Comparison of ENCODE assay signal across 9 mouse cellular contexts in genomic region chr9:77912246-77912645, GRCm38 (mm10). TPM values are rescaled to one million over a fixed set of nuclear protein-coding genes. Genes with fewer than 3 reads are reported as not detected.
DNase-seq lines count a peak whose midpoint lies in the region; ATAC-seq and TF ChIP-seq lines count a peak whose summit lies in the region.
"Had no signal": no experiment of that assay in that cellular context is flagged by ENCODE, and none has a peak within 500 bp of the region (broad histone marks: within the 10 kb centered on the region; RNA-seq: fewer than 3 reads in every experiment).

No protein-coding gene starts in this region.

- H3K79me2 ChIP-seq in myocyte (ENCODE audit: control insufficient read depth, insufficient read depth): peaks cover 16% of the 10 kb centered on the region

- TF ChIP-seq POLR2A in myocyte (IDR thresholded peaks at IDR 0.05; ENCODE audit: insufficient read length, low read depth): no peak

- H3K27me3 ChIP-seq in heart, embryonic 13.5 days (replicated peaks): no peaks in the 10 kb centered on the region
- no peaks in the 10 kb centered on the region for H3K27me3 ChIP-seq in midbrain, embryonic 11.5 days (ENCODE audit: control insufficient read depth, insufficient read depth, low read length)
- no peaks in the 10 kb centered on the region for H3K27me3 ChIP-seq in midbrain, embryonic 14.5 days (ENCODE audit: control insufficient read depth, insufficient read depth, low read length)
- H3K27me3 ChIP-seq in intestine, embryonic 15.5 days (replicated peaks): no peaks in the 10 kb centered on the region
- no peaks in the 10 kb centered on the region for H3K27me3 ChIP-seq in myocyte (ENCODE audit: control insufficient read depth, insufficient read depth, insufficient read length)
- H3K27me3 ChIP-seq in hindbrain, embryonic 16.5 days (replicated peaks; ENCODE audit: control insufficient read depth, insufficient read depth, low read length): no peaks in the 10 kb centered on the region

- no peak for ATAC-seq in heart, embryonic 13.5 days (ENCODE audit: extremely low read depth, insufficient number of reproducible peaks, low FRiP score, low TSS enrichment)
- ATAC-seq in midbrain, embryonic 11.5 days (ENCODE audit: low FRiP score): no peak
- ATAC-seq in midbrain, embryonic 14.5 days (ENCODE audit: low FRiP score, low TSS enrichment): no peak
- no peak for ATAC-seq in intestine, embryonic 15.5 days
- no peak for ATAC-seq in hindbrain, embryonic 16.5 days

- H3K4me3 ChIP-seq in heart, embryonic 13.5 days: peak overlapping the region; percentile 61; the same call in 1 of the 2 replicates
- H3K4me3 ChIP-seq in midbrain, embryonic 11.5 days (ENCODE audit: low read depth, low read length): no peak overlapping the region
- no peak overlapping the region for H3K4me3 ChIP-seq in midbrain, embryonic 14.5 days (replicated peaks; ENCODE audit: low read depth, low read length)
- H3K4me3 ChIP-seq in intestine, embryonic 15.5 days (replicated peaks): no peak overlapping the region
- peak overlapping the region; percentile 47 for H3K4me3 ChIP-seq in myocyte
- no peak overlapping the region for H3K4me3 ChIP-seq in hindbrain, embryonic 16.5 days (ENCODE audit: low read length)

- no peak overlapping the region for H3ac ChIP-seq in myocyte (ENCODE audit: control insufficient read depth, insufficient read length)

- no peak for DNase-seq in heart, adult 18-20 months
- peak; percentile 72 for DNase-seq in midbrain, embryonic 11.5 days (ENCODE audit: low spot score, missing footprints)
- DNase-seq in midbrain, embryonic 14.5 days: no peak
- DNase-seq in gastrocnemius, adult 18-20 months (ENCODE audit: low spot score): no peak
- DNase-seq: cerebellum, postnatal 36 days had no signal

- H3K9ac ChIP-seq in heart, embryonic 13.5 days: no peak overlapping the region
- H3K9ac ChIP-seq in midbrain, embryonic 11.5 days (ENCODE audit: low read length): no peak overlapping the region
- H3K9ac ChIP-seq in midbrain, embryonic 14.5 days (replicated peaks; ENCODE audit: low read length): no peak overlapping the region
- H3K9ac ChIP-seq in intestine, embryonic 15.5 days: no peak overlapping the region
- no peak overlapping the region for H3K9ac ChIP-seq in hindbrain, embryonic 16.5 days (ENCODE audit: low read depth, low read length)

- no peaks in the 10 kb centered on the region for H3K36me3 ChIP-seq in heart, embryonic 13.5 days
- no peaks in the 10 kb centered on the region for H3K36me3 ChIP-seq in midbrain, embryonic 11.5 days (ENCODE audit: control insufficient read depth, insufficient read depth, low read length)
- H3K36me3 ChIP-seq in midbrain, embryonic 14.5 days (ENCODE audit: control insufficient read depth, insufficient read depth, low read length): no peaks in the 10 kb centered on the region
- H3K36me3 ChIP-seq in intestine, embryonic 15.5 days: no peaks in the 10 kb centered on the region
- no peaks in the 10 kb centered on the region for H3K36me3 ChIP-seq in myocyte (ENCODE audit: control insufficient read depth, insufficient read depth)
- no peaks in the 10 kb centered on the region for H3K36me3 ChIP-seq in hindbrain, embryonic 16.5 days (ENCODE audit: control insufficient read depth, insufficient read depth, low read length)

- H3K4me2 ChIP-seq in heart, embryonic 13.5 days: peak overlapping the region; percentile 75
- H3K4me2 ChIP-seq in midbrain, embryonic 11.5 days: no peak overlapping the region
- no peak overlapping the region for H3K4me2 ChIP-seq in midbrain, embryonic 14.5 days (ENCODE audit: low read length)
- peak overlapping the region; percentile 62 for H3K4me2 ChIP-seq in intestine, embryonic 15.5 days (replicated peaks)
- H3K4me2 ChIP-seq in myocyte (ENCODE audit: low read depth): peak overlapping the region; percentile 67
- no peak overlapping the region for H3K4me2 ChIP-seq in hindbrain, embryonic 16.5 days (ENCODE audit: low read length)

- H3K27ac ChIP-seq in heart, embryonic 13.5 days (replicated peaks): peak overlapping the region; percentile 88
- H3K27ac ChIP-seq in midbrain, embryonic 11.5 days (ENCODE audit: low read depth, low read length): no peak overlapping the region
- H3K27ac ChIP-seq in midbrain, embryonic 14.5 days (replicated peaks; ENCODE audit: low read depth, low read length): no peak overlapping the region
- H3K27ac ChIP-seq in intestine, embryonic 15.5 days: peak overlapping the region; percentile 29; the same call in 1 of the 2 replicates
- no peak overlapping the region for H3K27ac ChIP-seq in hindbrain, embryonic 16.5 days (ENCODE audit: low read depth, low read length)

- H3K9me3 ChIP-seq in heart, embryonic 13.5 days: no peaks in the 10 kb centered on the region
- no peaks in the 10 kb centered on the region for H3K9me3 ChIP-seq in midbrain, embryonic 11.5 days (ENCODE audit: control insufficient read depth, low read length)
- H3K9me3 ChIP-seq in midbrain, embryonic 14.5 days (ENCODE audit: control insufficient read depth, low read length): no peaks in the 10 kb centered on the region
- no peaks in the 10 kb centered on the region for H3K9me3 ChIP-seq in intestine, embryonic 15.5 days
- no peaks in the 10 kb centered on the region for H3K9me3 ChIP-seq in hindbrain, embryonic 16.5 days (ENCODE audit: control insufficient read depth, low read length)

- peaks cover 22% of the 10 kb centered on the region for H3K4me1 ChIP-seq in heart, embryonic 13.5 days
- peaks cover 12% of the 10 kb centered on the region for H3K4me1 ChIP-seq in midbrain, embryonic 11.5 days (ENCODE audit: control insufficient read depth, insufficient read depth, low read length)
- peaks cover 18% of the 10 kb centered on the region for H3K4me1 ChIP-seq in midbrain, embryonic 14.5 days (ENCODE audit: control insufficient read depth, insufficient read depth, low read length)
- peaks cover 6% of the 10 kb centered on the region for H3K4me1 ChIP-seq in intestine, embryonic 15.5 days (replicated peaks)
- H3K4me1 ChIP-seq in hindbrain, embryonic 16.5 days (ENCODE audit: control insufficient read depth, insufficient read depth, low read depth, low read length): peaks cover 8% of the 10 kb centered on the region

- WGBS in heart, embryonic 13.5 days: 54% methylated on average over 6 of the region's 6 CpGs
- WGBS in midbrain, embryonic 11.5 days: 83% methylated on average over 6 of the region's 6 CpGs
- WGBS in midbrain, embryonic 14.5 days: 90% methylated on average over 6 of the region's 6 CpGs
- WGBS in intestine, embryonic 15.5 days: 44% methylated on average over 6 of the region's 6 CpGs
- 87% methylated on average over 6 of the region's 6 CpGs for WGBS in hindbrain, embryonic 16.5 days

TF ChIP-seq in myocyte, 11 proteins besides CTCF, POLR2A, EP300 and RAD21:
- no peak for TF ChIP-seq REST (IDR thresholded peaks at IDR 0.05; ENCODE audit: insufficient read depth, insufficient read length)
- TF ChIP-seq CEBPB (IDR thresholded peaks at IDR 0.05; ENCODE audit: insufficient read depth, poor library complexity, severe bottlenecking): no peak
- TF ChIP-seq TCF3 (IDR thresholded peaks at IDR 0.05; ENCODE audit: insufficient read length, low read depth): no peak
- no peak for TF ChIP-seq SRF (IDR thresholded peaks at IDR 0.05; ENCODE audit: control insufficient read depth, insufficient read length, low read depth)
- TF ChIP-seq MAX (IDR thresholded peaks at IDR 0.05; ENCODE audit: low read depth): no peak
- TF ChIP-seq USF1 (IDR thresholded peaks at IDR 0.05; ENCODE audit: low read depth): no peak
- TF ChIP-seq E2F4 (IDR thresholded peaks at IDR 0.05; ENCODE audit: insufficient read depth): no peak
- TF ChIP-seq POLR2AphosphoS2 (IDR thresholded peaks at IDR 0.05; ENCODE audit: insufficient read length, low read depth): no peak
- no peak for TF ChIP-seq TCF12 (IDR thresholded peaks at IDR 0.05; ENCODE audit: insufficient read depth, poor library complexity, severe bottlenecking)
- TF ChIP-seq MYOG (IDR thresholded peaks at IDR 0.05; ENCODE audit: control insufficient read depth in 1 of 3, insufficient read depth in 1 of 3, insufficient read length in 2 of 3, low read depth in 2 of 3): no peak
TF ChIP-seq in myocyte: peak in this region for 0.

RNA-seq across cellular contexts. Expression of gene Elovl5, which starts 4.9 kb away (rescaled TPM):
- 65.2 and 69.6 TPM in 2 replicates for polyA plus RNA-seq in heart, embryonic 13.5 days (2015; fragmentation: Nextera tagmentation; extraction: Ambion mirVana)
- 10 to 100 TPM; 37.3 to 39.0 TPM for total RNA-seq in heart, adult 18-20 months (2021)
- polyA plus RNA-seq in midbrain, embryonic 11.5 days (2014; fragmentation: Nextera tagmentation; extraction: Ambion mirVana): 98.2 and 105 TPM in 2 replicates
- 58.5 and 71.4 TPM in 2 replicates for polyA plus RNA-seq in midbrain, embryonic 14.5 days (2014; fragmentation: Nextera tagmentation; extraction: Ambion mirVana)
- polyA plus RNA-seq in intestine, embryonic 15.5 days (2015; fragmentation: Nextera tagmentation; extraction: Ambion mirVana): 70.9 and 76.9 TPM in 2 replicates
- 45.1 TPM for polyA plus RNA-seq in myocyte (2012; fragmentation: generic; extraction: Trizol)
- 73.3 and 73.8 TPM in 2 replicates for polyA plus RNA-seq in hindbrain, embryonic 16.5 days (2015; fragmentation: Nextera tagmentation; extraction: Ambion mirVana)
- 1 to 10 TPM; 5.9 to 9.3 TPM for total RNA-seq in gastrocnemius, adult 18-20 months (2021)

Comparison
In these comparisons a context has a peak if more than half of its experiments do, and no peak if none do; other contexts are left out.
1. H3K27ac ChIP-seq: peak in heart, embryonic 13.5 days (single experiment) and intestine, embryonic 15.5 days (single experiment); none in midbrain, embryonic 11.5 days (single experiment), midbrain, embryonic 14.5 days (single experiment) and hindbrain, embryonic 16.5 days (single experiment).
2. H3K4me2 ChIP-seq: peak in heart, embryonic 13.5 days (single experiment), intestine, embryonic 15.5 days (single experiment) and myocyte (single experiment); none in midbrain, embryonic 11.5 days (single experiment), midbrain, embryonic 14.5 days (single experiment) and hindbrain, embryonic 16.5 days (single experiment).
3. H3K4me3 ChIP-seq: peak in heart, embryonic 13.5 days (single experiment) and myocyte (single experiment); none in midbrain, embryonic 11.5 days (single experiment), midbrain, embryonic 14.5 days (single experiment), intestine, embryonic 15.5 days (single experiment) and hindbrain, embryonic 16.5 days (single experiment).